Mouse (Mus musculus) cerebellum, postnatal 25 days (tissue): ENCODE data around the gene 4930430A15Rik.

ENCODE experiments used
- DNase-seq, 2 experiments: peaks; one replicate each; pipeline ENCODE4 v3.0.0; 2021; ENCODE audit warnings: mixed read lengths in 2 of 2

Gene 4930430A15Rik

DNA sequence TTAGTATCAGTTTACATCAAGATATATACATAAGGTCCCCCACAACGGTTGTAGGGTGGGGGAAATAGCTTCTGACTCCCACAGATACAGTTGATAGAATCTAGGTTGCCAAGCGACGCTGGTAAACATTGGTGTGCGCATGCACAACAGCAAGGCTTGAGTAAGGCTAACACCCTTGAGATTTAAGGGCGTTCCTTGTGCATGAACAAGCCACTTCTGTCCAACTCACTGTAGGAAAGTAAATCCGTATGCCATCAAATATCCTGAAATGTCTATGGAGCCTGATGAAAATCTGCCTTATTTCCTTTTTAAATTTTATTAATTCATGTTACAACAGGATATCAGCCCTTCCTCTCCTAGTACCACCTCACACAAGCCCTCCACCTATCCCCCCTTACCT, at the start of gene 4930430A15Rik:
4930430A15Rik (minus strand) TSS at position 101 of the 400 bp plus-strand sequence.
- DNase-seq = no peak

DNA sequence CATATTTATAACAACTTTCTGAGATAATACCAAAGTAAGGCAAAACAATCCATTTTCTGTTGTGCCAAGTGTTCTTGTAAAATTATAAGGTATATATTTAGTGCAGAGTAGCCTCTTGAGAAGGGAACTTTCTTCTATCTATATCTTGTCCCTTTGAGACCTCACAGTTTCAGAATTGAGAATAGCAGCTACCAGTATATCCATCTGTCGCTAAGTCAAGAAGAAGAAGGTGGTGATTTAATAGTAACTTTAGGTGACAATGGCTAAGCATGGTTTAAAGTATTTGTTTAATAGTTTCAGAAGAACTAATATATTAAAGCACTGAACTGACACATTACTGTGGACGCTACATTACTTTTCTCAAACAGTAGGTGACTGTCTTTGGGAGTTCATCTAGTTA, 44.6 kb upstream of the 4930430A15Rik start, which contains the start of gene Olfr1277:
Olfr1277 (minus strand) TSS at position 101 of the 400 bp plus-strand sequence.
- DNase-seq = no peak

GRCm38 (mm10) chr2:111254216-111254615, 24.8 kb upstream of the 4930430A15Rik start, which contains the start of gene Olfr1276:
Gene Olfr1276 (plus strand): TSS chr2:111254516.
- no peak for DNase-seq

DNA sequence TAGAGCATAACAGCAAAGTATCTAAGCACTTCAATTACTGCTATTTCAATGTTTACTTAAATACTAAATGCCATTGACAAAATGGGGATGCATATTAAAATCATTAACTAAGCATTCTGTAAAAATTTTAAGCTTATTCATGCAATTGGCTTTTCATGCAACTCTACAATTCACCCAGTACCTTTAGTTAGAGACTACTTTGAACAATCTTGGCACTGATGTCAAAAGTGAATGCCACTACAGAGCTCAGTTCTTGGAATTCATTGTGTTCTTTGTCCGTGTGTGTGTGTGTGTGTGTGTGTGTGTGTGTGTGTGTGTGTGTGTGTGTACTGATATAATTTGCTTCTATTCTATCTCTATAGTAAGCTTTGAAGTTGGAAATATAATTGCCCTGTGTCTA, 5.8 kb upstream of the 4930430A15Rik start, which contains the start of gene Olfr1275:
Olfr1275 (minus strand) TSS at position 101 of the 400 bp plus-strand sequence.
- no peak for DNase-seq

GRCm38 (mm10) chr2:111182068-111182467, 47.3 kb downstream of the 4930430A15Rik start:
- DNase-seq = no peak

DNA sequence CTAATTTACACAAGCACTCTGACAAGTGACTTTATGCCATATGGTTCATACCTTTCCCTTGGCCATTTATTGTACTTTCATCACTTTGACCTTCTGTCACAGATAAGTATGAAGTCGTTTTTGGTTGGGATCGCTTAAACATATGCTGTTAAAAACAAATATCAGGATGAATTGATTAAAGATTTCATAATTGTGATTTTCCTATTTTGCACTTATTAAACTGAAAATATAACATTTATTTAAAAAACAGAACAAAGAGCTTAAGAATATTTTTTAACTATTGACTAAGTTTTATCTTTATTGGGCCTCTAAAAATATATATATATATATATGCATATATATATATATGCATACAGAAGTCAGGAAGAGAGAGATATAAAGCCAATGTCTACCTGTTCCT, 76.6 kb downstream of the 4930430A15Rik start, which contains the start of gene Gm15130:
Gm15130 (minus strand) TSS at position 101 of the 400 bp plus-strand sequence.
- DNase-seq = no peak

GRCm38 (mm10) chr2:111135739-111136138, 93.7 kb downstream of the 4930430A15Rik start:
- no peak for DNase-seq
